Mouse (Mus musculus) layer of hippocampus, adult 11-12 months (tissue): ENCODE measurements around the gene Kcnq4.

Experiments
- DNase-seq: peaks from one replicate; pipeline ENCODE4 v3.0.0; 2022; ENCODE audit warnings: low spot score

Gene Kcnq4

DNA sequence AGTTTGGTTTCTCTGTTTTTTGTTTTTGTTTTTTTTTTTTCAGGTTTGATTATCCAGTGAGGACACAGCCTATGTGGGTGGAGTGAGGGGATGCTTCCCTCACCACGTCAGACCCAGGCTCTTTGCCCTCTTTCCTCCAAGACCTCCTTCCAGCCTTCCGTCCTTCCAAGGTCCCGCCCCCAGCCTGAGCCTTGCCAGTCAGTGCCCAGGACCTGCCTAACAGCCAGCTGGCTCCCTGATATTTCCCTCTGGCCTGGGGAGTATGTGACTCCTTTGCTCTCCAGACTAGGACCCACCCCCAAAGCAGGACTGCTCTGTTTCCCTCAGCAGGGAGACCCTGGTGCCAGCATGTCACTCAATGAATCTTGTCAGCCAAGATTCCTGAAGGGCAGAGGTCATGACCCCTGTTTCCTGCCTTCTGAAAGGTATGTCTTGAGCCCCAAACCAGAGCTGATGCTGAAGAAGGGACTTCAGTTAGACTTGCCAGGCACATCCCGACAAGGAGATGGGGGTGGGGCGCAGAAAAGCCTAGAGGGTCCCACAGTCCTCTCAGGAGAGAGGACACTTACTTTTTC is 22.8 kb downstream of the Kcnq4 start:
- no peak for DNase-seq

DNA sequence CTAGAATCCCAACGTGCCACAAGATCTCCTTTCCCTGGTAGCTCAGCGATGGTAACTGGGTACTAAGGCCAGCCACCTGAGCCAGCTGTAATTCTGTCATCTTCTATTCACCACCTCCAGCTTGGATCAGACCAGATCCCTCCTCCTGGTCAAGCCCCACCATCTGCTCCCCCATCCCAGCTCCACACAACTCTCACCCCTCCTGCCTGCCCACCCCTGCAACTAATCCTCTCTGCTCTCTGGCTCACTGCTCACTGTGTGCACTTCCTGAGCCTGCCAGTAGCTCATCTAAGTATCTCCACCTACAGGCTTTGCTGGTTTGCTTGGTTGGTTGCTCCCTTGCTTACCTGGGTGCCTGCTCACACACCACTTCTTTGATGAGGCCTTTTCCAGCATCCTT is 26.8 kb downstream of the Kcnq4 start:
- DNase-seq, result no peak

DNA sequence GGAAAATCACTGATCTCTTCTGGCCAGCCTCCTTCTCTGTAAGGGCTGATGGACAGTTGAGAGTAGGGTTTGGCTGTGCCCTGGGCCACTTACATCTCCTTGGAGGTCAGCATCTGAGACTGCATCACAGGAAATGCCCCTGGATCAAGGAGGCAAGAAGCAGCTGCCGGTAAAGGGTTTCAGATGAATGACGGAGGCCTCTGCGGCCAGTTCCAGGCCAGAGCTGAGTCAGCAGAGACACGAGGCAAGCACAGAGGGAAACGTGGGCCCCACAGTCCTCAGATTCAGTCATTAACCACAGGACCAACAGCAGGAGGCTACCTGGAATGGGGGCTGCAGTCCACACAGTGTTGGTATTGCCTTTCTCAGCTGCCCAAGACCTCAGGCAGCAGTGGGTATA is 29.3 kb downstream of the Kcnq4 start:
- no peak for DNase-seq

DNA sequence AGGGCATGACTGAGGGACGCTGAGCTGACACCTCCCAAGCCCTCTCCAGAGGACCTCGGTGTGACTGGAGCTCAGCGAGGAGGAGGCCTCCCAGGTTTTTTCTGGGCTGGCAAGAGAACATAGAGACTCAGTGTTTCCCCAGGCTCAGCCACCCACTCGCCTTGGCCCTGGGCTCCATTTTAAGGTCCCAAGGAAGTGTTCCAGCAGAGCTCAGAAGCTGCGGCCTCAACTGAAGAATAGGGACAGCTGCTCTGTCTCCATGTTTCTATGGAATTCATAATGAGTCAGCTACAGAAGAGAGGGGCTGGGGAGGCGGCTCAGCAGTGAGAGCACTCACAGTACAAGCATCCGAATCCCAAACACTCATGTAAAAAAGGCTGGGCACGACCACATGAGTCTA is 30.8 kb downstream of the Kcnq4 start:
- peak; percentile 34 for DNase-seq

DNA sequence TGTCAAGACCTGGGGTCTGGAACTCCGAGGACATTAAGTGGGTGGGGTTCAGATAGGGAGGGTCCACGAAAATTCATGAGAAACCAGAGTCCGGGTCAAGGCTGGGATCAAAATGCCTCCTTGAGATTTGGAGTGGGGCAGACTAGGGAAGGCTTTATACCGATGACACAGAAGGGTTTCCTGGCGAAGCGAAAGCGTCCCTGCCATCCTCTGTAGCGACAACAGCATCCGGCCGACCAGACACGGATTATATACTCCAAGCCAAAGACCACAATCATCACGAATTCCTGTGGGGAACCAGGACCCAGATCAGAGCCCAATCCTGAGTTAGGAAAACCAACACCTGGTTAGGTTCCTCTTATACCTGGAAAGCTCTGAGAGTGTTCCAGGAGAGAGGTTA is 31.6 kb downstream of the Kcnq4 start:
- no peak for DNase-seq

DNA sequence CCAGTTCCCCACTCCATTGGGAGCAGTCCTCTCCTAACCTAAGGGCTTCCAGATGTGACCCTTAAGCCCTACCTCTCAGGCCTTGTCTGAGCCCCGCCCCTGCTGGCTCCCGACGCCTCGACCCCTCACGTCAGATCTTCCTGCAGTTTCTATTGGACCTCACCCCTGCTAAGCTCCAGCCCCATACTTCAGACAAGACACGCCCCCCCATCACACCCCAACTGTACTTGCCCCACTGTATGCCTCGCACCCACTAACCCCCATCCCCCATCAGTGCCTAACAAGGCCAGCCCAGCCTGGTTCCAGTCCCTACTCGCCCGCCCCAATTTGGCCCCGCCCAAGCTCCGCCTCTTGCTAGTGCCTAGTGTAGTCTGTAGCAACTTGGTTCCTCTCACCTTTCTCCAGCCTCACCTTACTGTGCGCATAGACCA is 32.3 kb downstream of the Kcnq4 start:
- no peak for DNase-seq

DNA sequence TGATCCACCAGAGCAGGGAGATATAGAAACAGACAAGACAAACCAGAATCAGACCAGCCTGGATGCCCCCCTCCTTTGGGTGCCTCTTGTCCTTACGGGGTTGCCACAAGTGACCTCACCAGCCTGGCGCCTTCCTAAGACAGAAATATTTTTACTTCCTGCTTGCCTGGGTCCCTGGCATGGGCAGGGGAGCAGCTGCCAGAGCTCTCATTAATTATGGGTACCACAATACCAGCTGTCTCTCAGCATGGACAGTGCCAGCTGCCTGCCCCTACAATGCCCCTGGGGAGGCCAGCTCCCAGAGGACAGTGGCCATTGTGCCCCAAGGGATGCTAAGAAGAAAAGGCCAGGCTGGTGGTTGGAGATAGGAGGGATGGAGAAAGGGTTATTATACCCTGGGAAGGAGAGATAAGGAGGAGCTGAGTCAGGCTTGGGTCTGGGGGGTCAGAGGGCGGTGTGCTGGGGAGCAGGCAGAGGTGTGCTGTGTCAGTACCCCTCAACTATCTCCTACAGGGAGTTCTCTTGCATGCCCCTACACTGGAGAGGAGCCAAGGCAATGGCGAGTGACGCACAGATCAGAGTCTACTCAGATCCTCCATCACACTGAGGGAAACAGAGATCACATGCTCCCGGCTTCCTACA is 34.4 kb downstream of the Kcnq4 start:
- DNase-seq, result peak; percentile 47

- DNase-seq, result no peak
These were observed 35.4 kb downstream of the Kcnq4 start for GRCm38 (mm10) chr4:120713021-120713420.

- DNase-seq, result no peak
These were observed 36.2 kb downstream of the Kcnq4 start for GRCm38 (mm10) chr4:120712236-120712635.

GRCm38 (mm10) chr4:120702511-120702910 is 45.9 kb downstream of the Kcnq4 start:
- no peak for DNase-seq

DNA sequence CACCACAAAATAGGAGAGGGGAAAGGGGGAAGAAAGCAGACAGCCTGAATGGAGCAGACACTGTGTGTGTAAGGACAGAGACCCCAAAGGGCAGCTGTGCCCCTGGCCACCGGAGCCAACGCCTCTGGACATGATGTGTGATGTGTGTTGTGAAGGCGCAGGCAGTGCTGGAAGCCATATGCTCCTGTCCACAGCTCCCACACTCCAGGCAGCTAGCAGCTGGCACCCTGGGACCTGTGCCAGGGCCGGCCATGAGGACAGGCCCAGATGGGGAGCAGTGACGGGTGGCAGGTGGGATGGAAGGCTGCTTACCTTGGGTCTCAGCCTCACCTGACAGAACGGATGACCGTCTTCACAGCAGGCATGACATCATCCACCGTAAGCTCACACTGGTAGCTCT is 46.4 kb downstream of the Kcnq4 start:
- peak; percentile 43 for DNase-seq

GRCm38 (mm10) chr4:120701180-120701579 is 47.2 kb downstream of the Kcnq4 start:
- no peak for DNase-seq

GRCm38 (mm10) chr4:120697799-120698484 is 50.5 kb downstream of the Kcnq4 start:
- DNase-seq, result no peak

DNA sequence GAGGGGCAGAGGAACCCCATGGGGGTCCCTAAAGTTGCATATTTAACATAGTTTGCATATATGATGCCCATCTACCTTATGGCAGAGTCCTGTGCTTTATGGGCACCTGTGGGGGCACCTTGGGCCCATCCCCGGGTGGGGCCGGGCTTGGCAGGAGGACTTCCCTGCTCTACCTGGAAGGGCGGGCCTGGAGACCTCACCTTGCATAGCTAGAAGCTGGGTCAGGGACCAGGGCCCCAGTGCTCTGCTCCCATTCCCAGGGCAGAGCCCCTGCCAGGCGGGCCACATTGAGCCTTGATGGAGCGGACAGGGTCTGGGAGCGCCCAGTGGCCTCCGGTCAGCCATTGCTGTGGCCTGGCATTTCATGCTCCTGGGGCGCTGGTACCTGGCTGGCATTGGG is 51.1 kb downstream of the Kcnq4 start:
- DNase-seq, result no peak

DNA sequence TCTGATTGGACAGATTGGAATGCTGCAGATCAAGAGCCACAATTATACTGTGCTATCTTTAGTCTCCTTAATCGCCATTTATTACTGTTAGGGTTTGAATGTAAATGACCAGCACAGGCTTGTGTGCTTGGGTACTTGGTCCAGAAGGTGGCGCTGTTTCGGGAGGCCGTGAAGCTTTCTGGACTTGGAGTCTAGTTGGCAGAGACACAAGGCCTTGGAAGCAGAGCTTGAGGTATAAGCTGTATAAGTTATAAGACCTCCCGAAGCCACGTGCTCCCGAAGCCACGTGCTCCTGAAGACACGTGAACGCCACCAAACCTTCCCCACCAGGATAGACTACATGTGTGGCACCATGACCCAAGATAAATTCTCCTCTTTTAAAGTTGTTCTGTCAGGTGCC is 55.7 kb downstream of the Kcnq4 start:
- DNase-seq, result peak; percentile 62

- DNase-seq, result no peak
These were observed 59.1 kb downstream of the Kcnq4 start for GRCm38 (mm10) chr4:120689317-120689716.

- no peak for DNase-seq
These were observed 61.1 kb downstream of the Kcnq4 start for GRCm38 (mm10) chr4:120687282-120687681.

- DNase-seq, result no peak
These were observed 65.0 kb downstream of the Kcnq4 start for GRCm38 (mm10) chr4:120683278-120683997.

DNA sequence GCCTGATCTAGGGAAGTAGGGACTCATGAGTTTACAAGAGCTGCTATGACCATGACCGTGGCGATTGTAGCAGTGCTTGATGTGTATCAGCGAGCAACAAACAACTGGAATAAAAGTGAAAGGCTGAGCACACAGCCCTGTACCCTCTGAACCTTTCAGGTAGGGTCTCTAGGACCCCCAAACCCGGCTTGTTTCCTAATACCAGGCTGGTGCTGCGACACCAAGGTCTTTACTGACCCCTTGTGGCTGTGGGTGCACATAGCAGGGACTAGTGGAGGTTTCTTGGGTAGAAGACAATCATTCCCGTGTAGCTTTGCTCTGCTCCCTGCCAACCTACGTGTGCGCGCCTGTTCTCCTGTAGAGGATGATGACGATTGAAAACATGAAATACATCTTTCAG is 66.2 kb downstream of the Kcnq4 start:
- peak; percentile 72 for DNase-seq

GRCm38 (mm10) chr4:120680953-120681352 is 67.5 kb downstream of the Kcnq4 start:
- no peak for DNase-seq

DNA sequence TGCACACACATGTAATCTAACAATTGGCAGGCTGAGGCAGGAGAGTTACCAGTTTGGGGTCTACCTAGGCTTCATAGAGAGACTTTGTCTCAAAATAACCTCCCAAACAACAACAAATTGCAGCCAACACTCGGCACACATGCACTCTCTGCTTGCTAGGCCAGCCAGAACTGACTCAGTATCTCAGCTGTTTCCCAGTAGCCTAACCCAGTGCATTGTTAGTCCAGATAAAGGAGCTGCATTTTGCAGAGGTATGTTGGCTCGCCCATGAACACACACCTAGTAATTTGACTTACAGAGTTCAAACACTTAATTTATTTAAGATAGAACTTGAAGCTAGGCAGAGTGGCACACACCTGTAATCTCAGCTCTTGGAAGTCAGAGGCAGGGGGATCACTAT is 72.8 kb downstream of the Kcnq4 start:
- DNase-seq, result no peak

GRCm38 (mm10) chr4:120674775-120675451 is 73.5 kb downstream of the Kcnq4 start:
- DNase-seq, result no peak
